Mouse (Mus musculus): Measurements from ENCODE around the gene Cox5b.

DNA sequence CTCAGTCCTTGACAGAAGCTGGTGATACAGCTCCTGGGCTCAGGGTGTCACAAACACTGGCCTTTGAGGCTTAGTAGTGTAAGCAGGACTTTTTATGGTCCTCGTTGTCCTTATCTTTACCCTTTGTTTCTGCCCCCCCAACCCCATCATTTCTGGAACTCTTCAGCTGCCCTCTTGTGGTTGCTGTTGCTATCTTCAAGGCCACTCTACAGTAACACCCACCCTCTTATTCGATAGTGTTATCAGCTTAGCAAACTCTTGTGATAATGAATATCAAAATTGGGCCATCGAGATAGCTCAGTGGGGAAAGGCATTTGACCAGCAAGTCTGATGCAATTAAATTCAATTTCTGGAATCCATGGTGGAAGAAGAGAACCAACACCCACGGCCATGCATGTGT lies 26.8 kb upstream of the Cox5b start:
- TF ChIP-seq CTCF (IDR thresholded peaks at IDR 0.05; ENCODE audit: low read depth, low read length): no peak
- TF ChIP-seq EP300 (IDR thresholded peaks at IDR 0.05; ENCODE audit: insufficient read depth, low read depth, low read length): no peak
- no peak for TF ChIP-seq POLR2A (IDR thresholded peaks at IDR 0.05; ENCODE audit: insufficient read depth, low read length)
